Mouse (Mus musculus) gastrocnemius, adult 2 months (tissue): ENCODE results near the gene Map3k4. TPM values are rescaled to one million over a fixed set of nuclear protein-coding genes. Genes with fewer than 3 reads are reported as not detected.

Experiments used
- DNase-seq: peaks from one replicate; pipeline ENCODE4 v3.0.0; 2022
- H3K27ac ChIP-seq: fragments of 200-600 bp; 2 replicates; pipeline ENCODE4 v1.8.1; 2022; ENCODE audit warnings: mild to moderate bottlenecking
- H3K4me3 ChIP-seq: fragments of 200-600 bp; 2 replicates; pipeline ENCODE4 v1.8.1; 2022; ENCODE audit warnings: mild to moderate bottlenecking, moderate library complexity
- CTCF ChIP-seq: fragments of 200-600 bp; IDR thresholded peaks from 2 replicates; pipeline ENCODE4 v1.8.1; 2022; ENCODE audit warnings: antibody characterized with exemption, mild to moderate bottlenecking, moderate library complexity
- intact Hi-C: fragments of 180-260 bp; cut with DNase I; formaldehyde crosslinking; loops from one replicate; pipeline ENCODE4 v1.15.1; 2025
- total RNA-seq, 2 experiments: library from RNA; stranded (reverse); gene quantifications; 2 replicates each; pipeline ENCODE4 v1.2.3; 2021

Gene Map3k4
- total RNA-seq, 2 experiments from 2014 or later = 29.5 to 36.6 TPM

- peak; percentile 32 for DNase-seq
- no peak overlapping the region for H3K4me3 ChIP-seq
- H3K27ac ChIP-seq = no peak overlapping the region
- TF ChIP-seq CTCF = no peak
- intact Hi-C loops = no loop called here
Measured at GRCm38 (mm10) chr17:12179339-12179738, 139.3 kb downstream of the Map3k4 start.

Other genes starting within 250 kb of the Map3k4 start
- 1 to 10 TPM; 2.0 to 3.0 TPM for gene Agpat4, start 200.1 kb downstream of the Map3k4 start, total RNA-seq
- gene Plg, start 59.8 kb upstream of the Map3k4 start, total RNA-seq = not detected
- gene Slc22a3, start 188.9 kb upstream of the Map3k4 start, total RNA-seq = 1 to 10 TPM; 2.0 to 2.1 TPM